Mouse (Mus musculus) heart, adult 2 months (tissue): ENCODE measurements at regions not wholly inside any gene's neighbourhood (a gene's known extent, or its start where the extent isn't known, plus 50 kb on each side); places are given as distances from the start of the nearest gene placed in this dataset.

ENCODE experiments used
- CTCF ChIP-seq: fragments of 200-600 bp; IDR thresholded peaks from 2 replicates; pipeline ENCODE4 v1.8.1; 2022; ENCODE audit warnings: antibody characterized with exemption, mild to moderate bottlenecking, moderate library complexity
- POLR2A ChIP-seq: fragments of 200-500 bp; IDR thresholded peaks from 2 replicates; pipeline ENCODE4 v1.6.1; 2011; ENCODE audit warnings: mild to moderate bottlenecking, low read depth, low read length, control low read depth; ENCODE audit not compliant: insufficient read depth

GRCm38 (mm10) chr13:115989091-115989490 lies 320.4 kb downstream of the Isl1 start:
- no peak for TF ChIP-seq POLR2A
- no peak for TF ChIP-seq CTCF
